Mouse (Mus musculus) skeletal muscle tissue, adult 2 months (tissue): ENCODE results near the gene Nup85.

ENCODE experiments used
- DNase-seq: peaks from one replicate; pipeline ENCODE4 v3.0.0-alpha.2; 2012; ENCODE audit warnings: low read depth, low spot score

Gene Nup85

DNA sequence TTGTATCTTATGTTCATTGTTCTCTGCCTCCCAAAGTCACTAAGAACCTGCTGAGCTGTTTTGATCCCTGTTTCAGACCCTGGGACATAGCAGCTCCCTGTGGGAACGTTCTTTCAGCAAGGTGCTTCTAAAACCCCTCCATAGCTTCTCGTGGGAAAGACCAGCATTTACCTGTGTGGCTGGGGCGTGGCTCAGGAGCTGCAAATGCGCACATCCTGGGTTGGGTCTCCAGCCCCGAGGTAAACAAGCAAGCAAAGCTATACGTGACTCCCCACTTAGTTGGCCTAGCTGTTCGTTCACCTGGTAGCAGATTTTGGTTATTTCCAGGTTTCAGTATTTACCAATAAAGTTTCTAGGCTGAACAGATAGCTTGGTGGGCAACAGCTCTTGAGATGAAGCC lies 68.0 kb downstream of the Nup85 start:
- no peak for DNase-seq

DNA sequence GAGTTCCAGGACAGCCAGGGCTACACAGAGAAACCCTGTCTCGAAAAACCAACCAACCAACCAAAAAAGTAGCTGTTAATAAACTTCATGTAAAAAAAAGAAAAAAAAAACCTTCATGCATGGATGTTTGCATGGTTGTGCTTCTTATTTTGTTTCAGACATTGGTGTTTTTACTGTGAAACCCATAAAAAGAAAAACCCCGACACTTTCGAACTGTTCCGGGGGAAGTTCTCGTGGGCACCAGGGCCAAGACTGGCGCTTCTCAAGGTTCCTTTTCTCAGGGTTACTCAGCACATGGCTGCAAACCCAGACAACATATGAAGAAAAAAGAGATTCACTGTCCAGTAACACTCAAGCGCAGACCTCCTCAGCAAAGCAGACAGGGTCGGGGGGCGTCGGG lies 68.6 kb downstream of the Nup85 start:
- DNase-seq: no peak
